Mouse (Mus musculus): ENCODE results near the gene Galk2.

GRCm38 (mm10) chr2:126031186-126031900 is 172.4 kb downstream of the Galk2 start:
- TF ChIP-seq POLR2A (IDR thresholded peaks at IDR 0.05; ENCODE audit: control insufficient read depth, low read depth, low read length) (no peak), CTCF (IDR thresholded peaks at IDR 0.05; ENCODE audit: control insufficient read depth, insufficient read depth, insufficient replicate concordance, low read depth, low read length) (no peak)
